Mouse (Mus musculus): ENCODE results near the gene Tnni2.

DNA sequence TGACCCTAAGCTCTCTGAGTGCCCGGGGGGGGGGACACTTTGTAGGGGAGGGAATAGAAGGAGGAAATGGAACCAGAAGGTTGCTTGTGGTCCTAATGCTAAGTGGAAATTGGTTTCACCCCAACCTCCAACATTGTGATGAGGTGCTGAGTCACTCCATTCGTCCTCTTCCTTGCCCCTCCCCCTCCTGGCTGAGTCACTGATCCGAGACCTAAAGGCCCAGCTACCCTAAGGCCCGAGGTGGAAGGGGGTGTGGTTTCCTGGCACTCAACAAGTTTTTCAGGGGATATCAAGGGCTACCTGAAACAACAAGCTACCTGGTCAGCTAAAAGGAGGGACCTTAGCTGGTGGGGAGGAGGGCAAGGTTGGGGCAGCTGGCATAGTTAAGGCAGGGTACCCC lies 48.4 kb upstream of the Tnni2 start:
- no peak for TF ChIP-seq CTCF (IDR thresholded peaks at IDR 0.05; ENCODE audit: insufficient read depth, low read length)
- no peak for TF ChIP-seq POLR2A (IDR thresholded peaks at IDR 0.05; ENCODE audit: borderline replicate concordance, extremely low read depth, low read depth, low read length)

All from lung, adult 2 months (tissue).